Mouse (Mus musculus): ENCODE measurements around the gene Tnfrsf1b. TPM values are rescaled to one million over a fixed set of nuclear protein-coding genes. Genes with fewer than 3 reads are reported as not detected.

Gene Tnfrsf1b
- 1 to 10 TPM; 1.5 to 2.9 TPM for total RNA-seq (2021)
- long read RNA-seq, experiment 1, partial matches to known transcripts = 0 of 2 reads
- long read RNA-seq, experiment 1, other reads (novel, unspliced or antisense) = 0 of 2 reads
- long read RNA-seq, experiment 2, partial matches to known transcripts = 0 of 2 reads
- long read RNA-seq, experiment 2, other reads (novel, unspliced or antisense) = 1 of 2 reads

GRCm38 (mm10) chr4:145246173-145247011, at the start of gene Tnfrsf1b:
TSS of gene Tnfrsf1b (minus strand) at chr4:145246870.
- peak; percentile 54 for DNase-seq (ENCODE audit: low spot score)

- peak; percentile 54 for DNase-seq (ENCODE audit: low spot score)
These were observed 49.1 kb upstream of the Tnfrsf1b start for GRCm38 (mm10) chr4:145295589-145296300.

GRCm38 (mm10) chr4:145294588-145294987, 47.9 kb upstream of the Tnfrsf1b start:
- DNase-seq (ENCODE audit: low spot score) = no peak

GRCm38 (mm10) chr4:145286369-145287120, 39.9 kb upstream of the Tnfrsf1b start:
- DNase-seq (ENCODE audit: low spot score) = peak; percentile 82

GRCm38 (mm10) chr4:145284675-145285074, 38.0 kb upstream of the Tnfrsf1b start:
- no peak for DNase-seq (ENCODE audit: low spot score)

- DNase-seq (ENCODE audit: low spot score) = no peak
These were observed 36.8 kb upstream of the Tnfrsf1b start for GRCm38 (mm10) chr4:145283441-145283840.

GRCm38 (mm10) chr4:145280966-145281365, 34.3 kb upstream of the Tnfrsf1b start:
- DNase-seq (ENCODE audit: low spot score) = peak; percentile 63

GRCm38 (mm10) chr4:145278724-145279370, 32.2 kb upstream of the Tnfrsf1b start:
- no peak for DNase-seq (ENCODE audit: low spot score)

- no peak for DNase-seq (ENCODE audit: low spot score)
These were observed 31.6 kb upstream of the Tnfrsf1b start for GRCm38 (mm10) chr4:145278231-145278630.

GRCm38 (mm10) chr4:145276368-145277249, 29.9 kb upstream of the Tnfrsf1b start:
- DNase-seq (ENCODE audit: low spot score) = no peak

- DNase-seq (ENCODE audit: low spot score) = no peak
These were observed 28.2 kb upstream of the Tnfrsf1b start for GRCm38 (mm10) chr4:145274887-145275286.

GRCm38 (mm10) chr4:145273923-145274322, 27.3 kb upstream of the Tnfrsf1b start:
- no peak for DNase-seq (ENCODE audit: low spot score)

GRCm38 (mm10) chr4:145272763-145273162, 26.1 kb upstream of the Tnfrsf1b start:
- peak; percentile 67 for DNase-seq (ENCODE audit: low spot score)

GRCm38 (mm10) chr4:145271634-145272033, 25.0 kb upstream of the Tnfrsf1b start:
- DNase-seq (ENCODE audit: low spot score) = no peak

- DNase-seq (ENCODE audit: low spot score) = no peak
These were observed 23.5 kb upstream of the Tnfrsf1b start for GRCm38 (mm10) chr4:145270136-145270535.

- no peak for DNase-seq (ENCODE audit: low spot score)
These were observed 21.0 kb upstream of the Tnfrsf1b start for GRCm38 (mm10) chr4:145267631-145268110.

- no peak for DNase-seq (ENCODE audit: low spot score)
These were observed 19.8 kb upstream of the Tnfrsf1b start for GRCm38 (mm10) chr4:145266505-145266904.

- no peak for DNase-seq (ENCODE audit: low spot score)
These were observed 18.1 kb upstream of the Tnfrsf1b start for GRCm38 (mm10) chr4:145264761-145265160.

- no peak for DNase-seq (ENCODE audit: low spot score)
These were observed 16.9 kb upstream of the Tnfrsf1b start for GRCm38 (mm10) chr4:145263583-145263982.

GRCm38 (mm10) chr4:145260802-145261201, 14.1 kb upstream of the Tnfrsf1b start:
- DNase-seq (ENCODE audit: low spot score) = no peak
